Mouse (Mus musculus): ENCODE results near the gene Cox7a1. TPM values are rescaled to one million over a fixed set of nuclear protein-coding genes. Genes with fewer than 3 reads are reported as not detected.

Gene Cox7a1
- polyA plus RNA-seq, 1 experiment = 5.6 TPM

DNA sequence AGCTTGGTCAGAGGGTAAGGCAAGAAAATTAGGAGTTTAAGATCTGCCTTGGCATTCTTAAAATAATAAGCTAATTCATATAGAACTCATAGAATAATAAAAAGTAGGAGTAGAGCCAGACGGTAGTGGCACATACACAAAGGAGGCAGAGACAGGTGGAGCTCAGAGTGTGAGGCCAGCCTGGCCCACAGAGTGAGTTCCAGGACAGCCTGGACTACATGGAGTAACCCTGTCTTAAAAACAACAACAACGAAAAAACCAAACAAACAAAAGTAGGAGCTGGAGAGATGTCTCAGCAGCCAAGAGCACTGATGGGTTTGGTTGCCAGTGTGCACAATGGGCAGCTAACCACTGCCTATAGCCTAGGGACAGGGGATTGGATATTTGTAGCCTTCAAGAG, 33.3 kb downstream of the Cox7a1 start:
- no peak for DNase-seq (ENCODE audit: extremely low spot score in 1 of 2, low spot score in 1 of 2)

- peak in 1 of 2 experiments; percentile 56 for DNase-seq (ENCODE audit: extremely low spot score in 1 of 2, low spot score in 1 of 2)
Measured at GRCm38 (mm10) chr7:30219293-30220007, 35.5 kb downstream of the Cox7a1 start.

DNA sequence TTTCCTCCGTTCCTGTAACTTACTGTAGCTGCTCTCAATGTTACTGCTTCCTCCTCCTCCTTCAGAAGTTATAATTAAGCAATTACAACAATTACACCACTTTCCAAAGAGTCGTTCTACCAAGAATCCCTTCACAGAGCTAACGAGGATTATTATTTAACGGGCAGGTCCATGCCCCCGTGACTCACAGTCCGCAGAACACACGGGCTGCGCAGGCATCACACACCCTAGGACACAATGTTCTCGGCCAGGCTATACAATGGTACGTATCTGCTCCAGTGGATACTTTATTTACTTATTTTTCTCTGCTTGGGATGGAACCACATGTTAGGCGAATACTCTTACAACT, 36.0 kb downstream of the Cox7a1 start:
- DNase-seq (ENCODE audit: extremely low spot score in 1 of 2, low spot score in 1 of 2) = no peak

- DNase-seq (ENCODE audit: extremely low spot score in 1 of 2, low spot score in 1 of 2) = no peak
Measured at GRCm38 (mm10) chr7:30221433-30221832, 37.5 kb downstream of the Cox7a1 start.

GRCm38 (mm10) chr7:30222205-30222604, 38.3 kb downstream of the Cox7a1 start:
- DNase-seq (ENCODE audit: extremely low spot score in 1 of 2, low spot score in 1 of 2) = no peak

DNA sequence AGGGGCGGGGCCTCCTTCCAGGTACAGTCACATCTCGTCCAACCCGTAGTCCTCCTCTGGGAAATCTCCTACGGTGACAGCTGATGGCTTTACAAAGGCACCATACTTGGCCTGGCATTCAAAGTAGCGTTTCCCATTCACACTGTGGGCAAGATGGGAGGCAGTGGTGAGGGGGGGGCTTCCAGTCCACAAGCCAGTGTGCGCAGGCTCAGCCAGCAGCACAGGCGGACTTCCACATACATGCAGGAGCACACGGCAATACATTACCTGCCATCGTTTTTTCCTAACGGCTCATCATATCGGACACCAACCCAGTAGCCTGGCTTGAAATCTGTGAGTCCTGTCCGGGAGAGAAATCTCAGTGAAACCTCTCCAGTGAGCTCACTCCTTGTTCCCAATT, 40.3 kb downstream of the Cox7a1 start:
- DNase-seq (ENCODE audit: extremely low spot score in 1 of 2, low spot score in 1 of 2) = no peak

GRCm38 (mm10) chr7:30231328-30231668, 47.4 kb downstream of the Cox7a1 start:
- no peak for DNase-seq (ENCODE audit: extremely low spot score in 1 of 2, low spot score in 1 of 2)

DNA sequence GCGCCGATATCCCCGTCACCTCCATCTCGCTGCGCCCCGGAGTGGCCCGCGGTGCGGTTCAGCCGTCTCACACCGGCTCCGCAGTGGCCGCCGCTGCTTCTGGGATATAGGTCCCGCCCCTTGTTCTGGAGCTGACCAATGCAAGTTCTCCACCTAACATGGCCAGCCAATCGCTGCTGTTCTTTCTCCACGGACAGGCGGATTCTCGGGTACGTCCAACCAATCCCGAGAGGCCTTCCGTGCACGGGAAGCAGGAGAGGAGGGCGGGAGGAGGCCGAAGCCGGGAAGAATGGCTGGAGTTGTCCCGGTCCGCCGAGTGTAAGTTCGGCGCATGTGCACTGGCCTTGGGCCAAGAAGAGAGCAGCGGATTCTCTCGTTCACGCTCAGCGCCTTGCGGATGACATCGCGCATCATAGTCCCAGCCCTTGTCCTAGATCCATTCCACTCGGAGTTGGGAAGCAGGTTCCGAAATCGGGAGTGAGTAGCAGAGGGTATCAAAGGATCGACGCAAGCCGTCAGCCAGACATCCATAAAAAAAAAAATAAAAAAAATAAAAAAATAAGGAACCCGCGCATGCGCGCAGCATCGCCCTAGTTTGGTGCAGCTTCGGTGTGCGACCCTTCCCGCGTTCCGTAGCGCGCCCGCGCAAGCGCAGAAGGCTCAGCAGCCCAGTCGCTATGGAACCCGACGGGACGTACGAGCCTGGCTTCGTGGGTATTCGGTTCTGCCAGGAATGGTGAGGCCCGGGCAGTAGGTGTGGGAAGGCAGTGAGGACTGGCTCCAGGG, 47.9 kb downstream of the Cox7a1 start, which contains the start of the genes Polr2i and Tbcb:
Gene Polr2i (plus strand): TSS at position 280 of the 786 bp plus-strand sequence.
Gene Tbcb (minus strand): TSS at position 604 of the 786 bp plus-strand sequence.
- DNase-seq (ENCODE audit: extremely low spot score in 1 of 2, low spot score in 1 of 2) = peak; percentile 98 to 99

- DNase-seq (ENCODE audit: extremely low spot score in 1 of 2, low spot score in 1 of 2) = no peak
Measured at GRCm38 (mm10) chr7:30232631-30233148, 48.7 kb downstream of the Cox7a1 start.

DNA sequence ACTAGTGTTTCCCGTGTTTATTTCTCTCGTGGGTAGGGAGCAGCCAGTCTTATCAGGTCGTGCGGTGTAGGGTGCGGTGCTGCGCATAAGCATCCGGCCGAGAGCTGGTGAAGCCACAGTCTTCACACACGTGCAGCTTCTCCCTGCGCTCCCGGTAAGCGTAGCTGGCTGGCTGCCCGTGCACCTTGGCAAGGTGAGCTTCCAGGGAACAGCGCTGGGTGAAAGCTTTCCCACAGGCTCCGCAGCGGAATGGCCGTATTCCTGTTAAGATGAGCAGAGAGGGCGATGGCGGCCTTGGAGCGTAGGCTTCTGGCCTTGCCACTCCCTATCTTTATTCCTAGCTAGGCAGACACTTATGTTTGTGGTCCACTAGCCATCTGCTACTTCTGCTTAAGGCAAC, 49.4 kb downstream of the Cox7a1 start:
- DNase-seq (ENCODE audit: extremely low spot score in 1 of 2, low spot score in 1 of 2) = no peak

DNA sequence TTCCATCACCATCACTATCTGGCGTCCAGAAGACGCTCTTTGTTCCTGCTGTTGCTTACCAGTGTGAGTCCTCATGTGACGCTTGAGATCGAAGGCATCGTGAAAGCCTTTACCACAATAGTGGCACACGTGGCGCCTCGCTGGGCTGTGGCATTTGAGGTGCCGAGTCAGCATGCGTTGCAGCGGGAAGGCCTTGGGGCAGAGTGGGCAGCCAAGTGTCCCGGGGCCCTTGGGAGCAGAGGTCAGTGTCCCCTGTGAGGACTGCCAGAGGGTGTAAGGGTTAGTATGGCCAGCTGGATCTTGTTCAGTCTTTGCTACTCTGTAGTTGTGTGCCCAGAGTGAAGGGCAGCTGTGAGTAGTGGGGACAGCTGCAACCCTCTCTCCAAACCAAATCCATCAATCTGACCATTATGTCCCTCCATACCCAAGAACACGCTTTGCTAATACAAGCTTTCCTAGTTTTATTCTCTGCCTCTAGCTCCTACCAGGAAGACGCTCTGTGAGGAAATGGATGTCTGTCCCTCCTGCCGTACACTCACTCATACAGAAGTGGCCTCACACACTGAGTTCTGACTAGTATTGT, 50.4 kb downstream of the Cox7a1 start:
- DNase-seq (ENCODE audit: extremely low spot score in 1 of 2, low spot score in 1 of 2) = no peak

DNA sequence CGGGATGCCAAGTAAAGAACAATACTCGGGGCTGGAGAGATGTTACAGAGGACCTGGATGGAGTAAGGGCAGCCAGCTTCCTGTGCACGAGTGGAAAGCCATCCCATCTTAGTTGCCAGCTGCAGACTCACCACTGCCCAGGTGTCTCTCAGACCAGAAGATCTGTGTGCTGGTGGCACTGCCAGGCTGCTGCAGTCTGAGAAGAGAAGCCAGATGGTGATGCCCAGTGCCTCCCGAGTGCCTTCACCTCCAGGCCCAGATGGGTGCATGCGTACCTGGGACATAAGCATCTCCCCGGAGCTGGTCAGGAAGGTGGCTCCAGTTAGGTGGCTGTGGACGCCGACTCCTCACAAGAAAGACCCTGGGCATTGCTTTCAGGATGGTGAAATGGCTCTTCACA, 51.1 kb downstream of the Cox7a1 start:
- DNase-seq (ENCODE audit: extremely low spot score in 1 of 2, low spot score in 1 of 2) = no peak

GRCm38 (mm10) chr7:30235625-30236024, 51.7 kb downstream of the Cox7a1 start, which contains the start of gene Ovol3:
TSS of gene Ovol3 (minus strand) at chr7:30235725.
- DNase-seq (ENCODE audit: extremely low spot score in 1 of 2, low spot score in 1 of 2) = no peak

Other genes starting within 250 kb of the Cox7a1 start
- 12.1 and 13.3 TPM in 2 replicates for gene Zfp74, start 230.1 kb upstream of the Cox7a1 start, polyA plus RNA-seq (2012; rRNA removed)
- 2.5 and 3.1 TPM in 2 replicates for gene Zfp568, start 200.2 kb upstream of the Cox7a1 start, polyA plus RNA-seq (2012; rRNA removed)
- 10.5 TPM in 2 replicates for gene Zfp14, start 132.8 kb upstream of the Cox7a1 start, polyA plus RNA-seq (2012; rRNA removed)
- gene Zfp82, start 111.2 kb upstream of the Cox7a1 start, polyA plus RNA-seq (2012; rRNA removed) = 2.6 and 3.4 TPM in 2 replicates
- 0.61 TPM in 1 of 2 replicates, not detected in the other for gene Gm26920, start 93.7 kb upstream of the Cox7a1 start, polyA plus RNA-seq (2012; rRNA removed)
- 6.3 and 7.0 TPM in 2 replicates for gene Zfp566, start 93.6 kb upstream of the Cox7a1 start, polyA plus RNA-seq (2012; rRNA removed)
- gene Zfp260, start 89.4 kb upstream of the Cox7a1 start, polyA plus RNA-seq (2012; rRNA removed) = 34.8 and 35.4 TPM in 2 replicates
- 9.1 and 9.3 TPM in 2 replicates for gene Zfp382, start 62.2 kb upstream of the Cox7a1 start, polyA plus RNA-seq (2012; rRNA removed)
- gene Zfp146, start 14.4 kb upstream of the Cox7a1 start, polyA plus RNA-seq (2012; rRNA removed) = 36.0 and 38.8 TPM in 2 replicates
- 236 and 319 TPM in 2 replicates for gene Capns1, start 14.7 kb downstream of the Cox7a1 start, polyA plus RNA-seq (2012; rRNA removed)
- 157 and 161 TPM in 2 replicates for gene Polr2i, start 47.8 kb downstream of the Cox7a1 start, polyA plus RNA-seq (2012; rRNA removed)
- 114 and 129 TPM in 2 replicates for gene Tbcb, start 48.1 kb downstream of the Cox7a1 start, polyA plus RNA-seq (2012; rRNA removed)
- not detected in 2 replicates for gene Ovol3, start 51.6 kb downstream of the Cox7a1 start, polyA plus RNA-seq (2012; rRNA removed)
- 0.15 and 0.22 TPM in 2 replicates for gene Thap8, start 96.0 kb downstream of the Cox7a1 start, polyA plus RNA-seq (2012; rRNA removed)
- 3.9 and 5.6 TPM in 2 replicates for gene Wdr62, start 96.3 kb downstream of the Cox7a1 start, polyA plus RNA-seq (2012; rRNA removed)
- 354 and 373 TPM in 2 replicates for gene Clip3, start 107.6 kb downstream of the Cox7a1 start, polyA plus RNA-seq (2012; rRNA removed)
- gene Alkbh6, start 124.6 kb downstream of the Cox7a1 start, polyA plus RNA-seq (2012; rRNA removed) = 132 TPM in 2 replicates
- gene Syne4, start 130.7 kb downstream of the Cox7a1 start, polyA plus RNA-seq (2012; rRNA removed) = 27.6 and 29.9 TPM in 2 replicates
- gene E130208F15Rik, start 137.6 kb downstream of the Cox7a1 start, polyA plus RNA-seq (2012; rRNA removed) = 0.34 and 0.66 TPM in 2 replicates
- gene Sdhaf1, start 139.8 kb downstream of the Cox7a1 start, polyA plus RNA-seq (2012; rRNA removed) = 16.9 and 19.2 TPM in 2 replicates
- gene Lrfn3, start 178.6 kb downstream of the Cox7a1 start, polyA plus RNA-seq (2012; rRNA removed) = 19.8 and 22.2 TPM in 2 replicates
- gene Tyrobp, start 229.6 kb downstream of the Cox7a1 start, polyA plus RNA-seq (2012; rRNA removed) = 73.2 and 80.4 TPM in 2 replicates
- gene Hcst, start 235.7 kb downstream of the Cox7a1 start, polyA plus RNA-seq (2012; rRNA removed) = 1.5 and 2.2 TPM in 2 replicates
- gene Nfkbid, start 237.6 kb downstream of the Cox7a1 start, polyA plus RNA-seq (2012; rRNA removed) = 5.4 and 6.4 TPM in 2 replicates

Data from frontal cortex, adult 2 months (tissue).